Mouse (Mus musculus) cerebellum, adult 11-12 months (tissue): ENCODE measurements around the gene Ugt1a7c.

ENCODE experiments used
- DNase-seq: peaks from one replicate; pipeline ENCODE4 v3.0.0; 2022

The Ugt1a7c gene

DNA sequence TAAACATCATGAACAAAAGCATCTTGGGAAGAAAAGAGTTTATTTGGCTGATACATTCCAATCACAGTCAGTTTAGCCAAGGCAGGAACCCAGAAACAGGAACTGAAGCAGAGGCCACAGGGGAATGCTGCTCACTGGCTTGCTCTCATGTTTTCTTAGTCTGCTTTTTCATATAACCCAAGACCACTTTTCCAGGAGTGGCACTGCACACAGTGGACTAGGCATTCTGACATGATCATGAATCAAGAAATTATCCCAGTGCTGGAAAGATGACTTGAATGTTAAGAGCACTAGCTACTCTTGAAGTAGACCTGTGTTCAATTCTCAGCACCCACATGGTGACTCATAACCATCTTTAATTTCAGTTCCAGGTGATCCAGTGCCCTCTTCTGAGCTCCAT, 130.9 kb downstream of the Ugt1a7c start:
- DNase-seq = no peak

DNA sequence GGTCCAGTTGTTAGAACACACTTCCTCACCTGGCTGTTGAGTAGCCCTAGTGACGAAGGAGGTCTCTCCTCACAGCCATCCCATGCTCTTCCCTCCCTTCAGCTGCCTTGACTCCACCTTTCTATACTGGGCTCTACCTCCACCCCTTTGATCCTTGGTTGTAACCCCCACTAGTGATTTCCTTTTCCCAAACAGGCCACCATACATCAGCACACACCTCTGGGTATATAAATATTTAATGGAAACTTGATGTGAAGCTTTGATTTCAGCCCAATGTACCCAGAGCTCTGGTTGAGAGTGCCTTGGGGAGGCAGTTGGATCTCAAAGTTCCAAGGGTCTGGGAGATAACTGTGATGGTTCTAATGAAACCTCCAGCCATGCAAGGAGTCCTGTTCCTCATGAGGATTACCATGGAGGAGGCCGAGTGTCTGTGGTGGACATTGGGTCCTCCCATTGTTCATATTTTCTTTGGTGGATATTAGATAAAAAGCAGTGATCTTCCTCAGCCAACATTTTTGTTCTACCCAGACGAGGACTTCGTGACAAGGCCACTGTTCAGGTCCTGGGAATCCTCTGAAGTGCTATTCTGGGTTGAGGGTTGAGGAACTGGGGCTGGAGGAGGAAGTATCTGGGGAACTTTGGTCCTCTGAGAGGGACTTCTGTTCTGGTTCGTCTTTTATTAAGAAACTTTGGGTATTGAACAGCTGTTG, 132.0 kb downstream of the Ugt1a7c start, which contains the start of gene Mroh2a:
Gene Mroh2a, plus strand, starts transcription at position 317 of the 710 bp plus-strand sequence.
- DNase-seq = no peak

GRCm38 (mm10) chr1:88227482-88227881, 132.6 kb downstream of the Ugt1a7c start:
- no peak for DNase-seq

DNA sequence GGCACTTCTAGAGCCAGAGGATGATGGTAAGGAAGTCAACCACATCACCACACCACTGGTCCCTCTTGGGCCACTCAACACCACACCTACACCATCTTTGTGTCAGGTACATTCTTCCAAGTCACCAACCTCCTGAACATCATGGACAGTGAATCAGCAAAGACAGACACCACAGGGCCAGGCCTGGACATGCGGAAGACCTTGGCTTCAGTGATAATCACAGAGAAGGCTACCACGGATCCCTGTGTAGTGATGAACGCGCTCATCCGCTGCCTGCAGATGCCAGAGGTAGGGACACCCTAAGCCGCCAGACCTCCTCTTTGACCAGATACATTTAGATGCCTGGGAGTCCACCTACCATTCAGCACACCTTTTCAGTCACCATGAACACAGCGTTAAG, 133.3 kb downstream of the Ugt1a7c start:
- no peak for DNase-seq

GRCm38 (mm10) chr1:88229566-88229965, 134.7 kb downstream of the Ugt1a7c start:
- DNase-seq = no peak

DNA sequence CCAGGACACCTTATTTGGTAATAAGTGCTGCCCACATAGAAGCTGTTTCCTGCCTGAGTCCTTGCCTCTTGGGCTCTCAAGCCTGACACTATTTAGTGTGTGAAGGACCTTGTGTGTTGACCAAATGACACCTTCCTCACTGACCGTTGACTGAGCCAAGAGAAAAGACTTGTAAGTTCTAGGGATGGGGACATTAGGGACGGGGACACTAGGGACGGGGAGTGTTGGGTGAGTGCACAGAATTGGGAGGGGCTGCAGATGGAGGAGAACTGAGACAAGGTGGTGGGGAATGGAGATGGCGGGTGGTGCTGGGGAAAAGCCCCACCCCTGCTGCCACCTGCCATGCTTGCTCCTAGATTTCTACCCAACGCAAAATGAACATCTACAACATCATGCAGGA, 135.1 kb downstream of the Ugt1a7c start:
- DNase-seq = no peak

GRCm38 (mm10) chr1:88230421-88230820, 135.6 kb downstream of the Ugt1a7c start:
- DNase-seq = no peak

- DNase-seq = no peak
Observed at GRCm38 (mm10) chr1:88230981-88231802, 136.3 kb downstream of the Ugt1a7c start.

- no peak for DNase-seq
Observed at GRCm38 (mm10) chr1:88231803-88232499, 137.1 kb downstream of the Ugt1a7c start.

GRCm38 (mm10) chr1:88232664-88233380, 138.0 kb downstream of the Ugt1a7c start:
- DNase-seq = no peak

DNA sequence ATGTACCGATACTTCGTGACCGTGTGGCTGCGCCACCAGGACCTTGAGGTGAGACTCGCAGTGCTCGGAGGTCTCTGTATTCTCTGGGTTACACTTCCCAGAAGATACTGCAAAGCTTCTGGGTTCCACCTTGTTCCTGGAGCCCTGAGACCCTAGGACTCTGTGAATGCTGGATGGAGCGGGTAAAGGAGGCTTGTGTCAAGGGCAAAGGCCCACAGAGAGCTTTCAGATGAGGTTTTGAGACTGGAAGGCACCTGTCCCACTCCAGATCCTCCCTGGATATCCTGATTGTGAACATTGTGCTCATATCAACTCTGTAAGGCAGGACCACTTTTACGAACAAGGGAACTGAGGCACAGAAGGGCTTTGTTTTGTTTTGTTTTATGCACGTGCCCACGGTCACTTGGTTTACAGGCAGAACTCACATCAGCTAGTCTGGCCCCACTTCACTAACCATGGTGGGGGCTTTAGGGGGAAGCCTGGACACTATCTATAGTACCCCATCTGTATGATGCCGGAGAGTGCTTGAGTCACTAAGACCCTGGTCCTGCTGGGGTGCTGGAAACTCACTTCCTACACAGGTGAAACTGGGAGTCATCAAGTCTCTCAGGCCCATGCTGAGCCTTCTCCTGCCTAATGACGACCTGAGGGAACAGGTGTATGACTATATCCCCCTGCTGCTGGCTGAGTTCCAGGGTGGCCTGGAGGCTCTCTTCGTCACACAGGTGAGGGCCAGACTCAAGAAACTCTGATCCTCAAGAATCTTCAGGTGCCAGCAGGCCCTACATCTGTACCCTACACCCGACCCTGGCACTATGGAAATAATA, 138.8 kb downstream of the Ugt1a7c start:
- DNase-seq = peak; percentile 13

- no peak for DNase-seq
Observed at GRCm38 (mm10) chr1:88234248-88234610, 139.4 kb downstream of the Ugt1a7c start.

DNA sequence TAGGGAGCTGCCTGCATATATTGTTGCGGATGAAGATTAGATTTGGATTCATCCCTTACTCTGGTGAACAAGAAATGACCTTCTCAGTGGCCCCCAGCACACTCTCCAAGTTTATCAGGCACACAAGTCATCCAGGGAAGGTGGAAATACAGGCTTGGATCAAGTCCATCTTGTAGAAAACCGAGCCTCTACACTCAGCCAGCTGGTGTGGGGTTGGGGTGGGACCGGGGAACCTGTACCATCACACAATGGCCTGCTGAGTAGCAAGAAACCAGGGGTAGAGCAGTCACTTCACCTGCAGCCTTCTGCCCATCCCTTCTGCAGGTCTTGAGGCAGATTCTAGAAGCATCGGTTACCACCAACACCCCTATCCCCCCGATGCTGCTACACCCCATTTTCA, 139.8 kb downstream of the Ugt1a7c start:
- no peak for DNase-seq

GRCm38 (mm10) chr1:88235046-88235893, 140.4 kb downstream of the Ugt1a7c start:
- DNase-seq = no peak

GRCm38 (mm10) chr1:88235894-88236415, 141.1 kb downstream of the Ugt1a7c start:
- no peak for DNase-seq

DNA sequence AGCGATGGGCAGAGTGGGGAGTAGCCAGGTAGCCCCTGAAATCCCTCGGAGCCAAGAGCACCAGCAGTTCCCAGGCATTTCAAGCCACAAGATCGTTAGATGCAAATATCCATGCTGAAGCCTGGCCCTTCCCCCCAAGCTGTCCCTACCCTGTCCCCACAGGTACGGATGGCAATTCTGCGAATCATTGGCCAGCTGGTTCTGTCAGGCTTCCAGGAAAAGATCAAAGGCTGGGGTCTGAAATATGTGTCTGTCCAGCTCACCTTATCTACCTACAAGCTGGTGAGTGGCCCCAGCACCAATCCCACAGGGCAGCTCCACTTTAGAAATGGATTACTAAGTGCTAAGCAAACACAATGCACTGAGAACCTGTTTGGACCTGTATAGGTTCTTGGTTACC, 142.4 kb downstream of the Ugt1a7c start:
- no peak for DNase-seq

DNA sequence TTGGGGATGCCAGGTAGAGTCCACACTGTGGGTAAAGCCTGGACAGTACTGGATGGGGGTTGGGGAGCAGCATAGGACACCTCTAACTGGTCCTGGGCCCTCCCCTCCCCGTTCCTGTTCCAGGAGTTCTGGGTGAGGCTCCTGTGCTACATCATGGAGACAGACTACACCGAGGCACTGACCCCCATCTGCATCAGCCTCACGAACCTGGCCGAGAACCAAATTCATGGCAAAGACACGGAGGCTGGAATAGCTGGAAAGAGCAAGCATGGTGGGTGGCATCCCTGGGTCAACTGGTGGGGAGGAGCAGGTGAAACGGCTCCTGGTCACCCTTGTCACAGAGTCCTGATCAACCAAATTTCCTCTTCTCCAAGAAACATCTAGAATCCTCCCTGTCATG, 143.9 kb downstream of the Ugt1a7c start:
- no peak for DNase-seq

DNA sequence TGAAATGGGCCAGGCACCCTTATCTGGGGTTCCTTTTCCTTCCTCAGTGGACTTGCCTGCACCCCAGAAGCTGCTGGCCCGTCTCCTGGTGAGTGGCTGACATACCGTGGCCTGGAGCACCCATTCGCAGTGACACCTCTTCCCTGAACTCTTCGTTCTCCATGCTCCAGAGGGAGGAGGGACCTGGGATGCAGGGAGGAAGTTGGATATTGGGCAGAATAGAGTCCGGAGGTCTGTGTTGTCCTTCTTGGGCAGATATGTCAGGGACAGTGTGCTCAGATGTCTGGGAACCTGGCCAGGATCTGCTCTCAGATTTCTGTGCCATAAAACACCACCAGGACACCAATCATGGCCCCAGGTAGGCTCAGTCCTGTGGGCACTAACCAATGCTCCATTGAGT, 145.2 kb downstream of the Ugt1a7c start:
- DNase-seq = no peak

- no peak for DNase-seq
Observed at GRCm38 (mm10) chr1:88240579-88240978, 145.7 kb downstream of the Ugt1a7c start.

- no peak for DNase-seq
Observed at GRCm38 (mm10) chr1:88243861-88244260, 149.0 kb downstream of the Ugt1a7c start.

GRCm38 (mm10) chr1:88245881-88246280, 151.0 kb downstream of the Ugt1a7c start:
- DNase-seq = no peak
